Mouse (Mus musculus) neural tube, embryonic 14.5 days (tissue): ENCODE results near the gene Dhrs3. TPM values are rescaled to one million over a fixed set of nuclear protein-coding genes. Genes with fewer than 3 reads are reported as not detected.

ENCODE experiments used
- ATAC-seq: fragments of 200-750 bp; cut with Nextera tagmentation; 2 replicates; pipeline ENCODE4 v1.8.0; 2017; ENCODE audit warnings: low read depth, mild to moderate bottlenecking, moderate TSS enrichment, moderate library complexity
- H3K27ac ChIP-seq: fragments of 300-500 bp; sonication (generic); 2 replicates; pipeline ENCODE4 v1.5.1; 2014; ENCODE audit warnings: low read depth, mild to moderate bottlenecking, control low read depth, low read length, moderate library complexity, mixed read lengths
- H3K27me3 ChIP-seq: fragments of 300-500 bp; sonication (generic); 2 replicates; pipeline ENCODE4 v1.6.1; 2014; ENCODE audit warnings: low read length; ENCODE audit not compliant: control insufficient read depth, insufficient read depth
- H3K36me3 ChIP-seq: fragments of 300-500 bp; sonication (generic); 2 replicates; pipeline ENCODE4 v1.6.1; 2014; ENCODE audit warnings: low read length, mixed read lengths; ENCODE audit not compliant: control insufficient read depth, insufficient read depth
- H3K4me1 ChIP-seq: fragments of 300-500 bp; sonication (generic); 2 replicates; pipeline ENCODE4 v1.6.1; 2014; ENCODE audit warnings: low read length; ENCODE audit not compliant: control insufficient read depth, insufficient read depth
- H3K4me2 ChIP-seq: fragments of 300-500 bp; sonication (generic); 2 replicates; pipeline ENCODE4 v1.6.1; 2014; ENCODE audit warnings: mild to moderate bottlenecking, low read depth, low read length, control low read depth
- H3K4me3 ChIP-seq: fragments of 300-500 bp; sonication (generic); 2 replicates; pipeline ENCODE4 v1.5.1; 2014; ENCODE audit warnings: low read depth, low read length, control low read depth, mixed read lengths
- H3K9ac ChIP-seq: fragments of 300-500 bp; sonication (generic); replicated peaks from 2 replicates; pipeline ENCODE4 v1.6.1; 2014; ENCODE audit warnings: low read depth, mild to moderate bottlenecking, control low read depth, low read length, mixed read lengths
- H3K9me3 ChIP-seq: fragments of 300-500 bp; sonication (generic); 2 replicates; pipeline ENCODE4 v1.6.1; 2016; ENCODE audit warnings: low read length; ENCODE audit not compliant: control insufficient read depth
- WGBS: fragments of 180-500 bp; shearing (Covaris S2); extraction: QIAGEN DNeasy Blood & Tissue Kit; methylation state at CpG from one replicate; pipeline ENCODE4 v1.1.7; 2014; 5-methylcytosine and 5-hydroxymethylcytosine counted together
- polyA plus RNA-seq: library from polyadenylated mRNA; unstranded; fragments of >200 nt; fragmentation: Nextera tagmentation; extraction: Ambion mirVana; gene quantifications from 2 replicates; pipeline ENCODE4 v1.2.1, GENCODE M21; 2014

Dhrs3 gene
- polyA plus RNA-seq, 1 experiment from 2014 or later: 17.0 TPM

GRCm38 (mm10) chr4:144943273-144943672 is 50.6 kb downstream of the Dhrs3 start:
- ATAC-seq: no peak
- H3K9ac ChIP-seq: no peak overlapping the region
- H3K27me3 ChIP-seq: no peaks in the 10 kb centered on the region
- WGBS: 86% methylated on average over 5 of the region's 5 CpGs
- no peak overlapping the region for H3K4me3 ChIP-seq
- H3K4me1 ChIP-seq: no peaks in the 10 kb centered on the region
- no peak overlapping the region for H3K4me2 ChIP-seq
- H3K27ac ChIP-seq: no peak overlapping the region
- no peaks in the 10 kb centered on the region for H3K36me3 ChIP-seq
- H3K9me3 ChIP-seq: no peaks in the 10 kb centered on the region

GRCm38 (mm10) chr4:144947738-144948390 is 55.2 kb downstream of the Dhrs3 start:
- 56% methylated on average over 6 of the region's 6 CpGs for WGBS

GRCm38 (mm10) chr4:144949441-144950326 is 57.1 kb downstream of the Dhrs3 start:
- 10% methylated on average over 9 of the region's 9 CpGs for WGBS
- Histone ChIP-seq H3K27me3 (no peaks in the 10 kb centered on the region), H3K27ac (no peak overlapping the region), H3K4me3 (no peak overlapping the region), H3K36me3 (no peaks in the 10 kb centered on the region), H3K9ac (0 out of 2 replicates have a peak overlapping the region, but pooled peaks have one; percentile 32), H3K9me3 (no peaks in the 10 kb centered on the region), H3K4me2 (no peak overlapping the region), H3K4me1 (no peaks in the 10 kb centered on the region)
- ATAC-seq: peak; percentile 78; the same call in 1 of the 2 replicates

More at GRCm38 (mm10) chr4:144947738-144948390, 55.2 kb downstream of the Dhrs3 start:
- H3K4me3 ChIP-seq: no peak overlapping the region
- H3K4me1 ChIP-seq: no peaks in the 10 kb centered on the region
- no peaks in the 10 kb centered on the region for H3K27me3 ChIP-seq
- H3K9ac ChIP-seq: no peak overlapping the region
- no peaks in the 10 kb centered on the region for H3K36me3 ChIP-seq
- H3K27ac ChIP-seq: no peak overlapping the region
- ATAC-seq: no peak
- H3K4me2 ChIP-seq: no peak overlapping the region
- H3K9me3 ChIP-seq: no peaks in the 10 kb centered on the region

- WGBS: 63% methylated on average over 3 of the region's 3 CpGs
- H3K36me3 ChIP-seq: no peaks in the 10 kb centered on the region
- H3K4me1 ChIP-seq: no peaks in the 10 kb centered on the region
- no peak overlapping the region for H3K9ac ChIP-seq
- no peak overlapping the region for H3K27ac ChIP-seq
- H3K4me3 ChIP-seq: no peak overlapping the region
- H3K9me3 ChIP-seq: no peaks in the 10 kb centered on the region
- H3K4me2 ChIP-seq: no peak overlapping the region
- H3K27me3 ChIP-seq: no peaks in the 10 kb centered on the region
- ATAC-seq: no peak
Observed at GRCm38 (mm10) chr4:144950327-144950711, 57.7 kb downstream of the Dhrs3 start.

- no peak for ATAC-seq
- WGBS: 89% methylated on average over 3 of the region's 3 CpGs
- no peaks in the 10 kb centered on the region for H3K27me3 ChIP-seq
- H3K9me3 ChIP-seq: no peaks in the 10 kb centered on the region
- no peaks in the 10 kb centered on the region for H3K4me1 ChIP-seq
- H3K4me3 ChIP-seq: no peak overlapping the region
- H3K36me3 ChIP-seq: no peaks in the 10 kb centered on the region
- H3K9ac ChIP-seq: no peak overlapping the region
- H3K27ac ChIP-seq: no peak overlapping the region
- no peak overlapping the region for H3K4me2 ChIP-seq
Observed at GRCm38 (mm10) chr4:144950883-144951282, 58.3 kb downstream of the Dhrs3 start.

GRCm38 (mm10) chr4:144951859-144952258 is 59.2 kb downstream of the Dhrs3 start:
- ATAC-seq: no peak
- H3K9me3 ChIP-seq: no peaks in the 10 kb centered on the region
- H3K4me2 ChIP-seq: no peak overlapping the region
- H3K36me3 ChIP-seq: no peaks in the 10 kb centered on the region
- no peak overlapping the region for H3K9ac ChIP-seq
- H3K4me1 ChIP-seq: no peaks in the 10 kb centered on the region
- no peaks in the 10 kb centered on the region for H3K27me3 ChIP-seq
- H3K27ac ChIP-seq: no peak overlapping the region
- H3K4me3 ChIP-seq: no peak overlapping the region
- WGBS: 90% methylated on average over 7 of the region's 7 CpGs

GRCm38 (mm10) chr4:144953421-144953820 is 60.8 kb downstream of the Dhrs3 start:
- Histone ChIP-seq H3K4me2 (no peak overlapping the region), H3K4me3 (no peak overlapping the region), H3K4me1 (no peaks in the 10 kb centered on the region), H3K27me3 (no peaks in the 10 kb centered on the region), H3K36me3 (no peaks in the 10 kb centered on the region), H3K27ac (no peak overlapping the region), H3K9me3 (no peaks in the 10 kb centered on the region), H3K9ac (no peak overlapping the region)
- WGBS: 90% methylated on average over 1 of the region's 1 CpGs
- ATAC-seq: no peak

- Histone ChIP-seq H3K9ac (no peak overlapping the region), H3K27ac (no peak overlapping the region), H3K9me3 (no peaks in the 10 kb centered on the region), H3K4me3 (no peak overlapping the region), H3K4me2 (no peak overlapping the region), H3K36me3 (no peaks in the 10 kb centered on the region), H3K4me1 (no peaks in the 10 kb centered on the region), H3K27me3 (no peaks in the 10 kb centered on the region)
- no peak for ATAC-seq
- WGBS: 82% methylated on average over 1 of the region's 1 CpGs
Observed at GRCm38 (mm10) chr4:144955863-144956262, 63.2 kb downstream of the Dhrs3 start.

GRCm38 (mm10) chr4:144956293-144956692 is 63.7 kb downstream of the Dhrs3 start:
- H3K9me3 ChIP-seq: no peaks in the 10 kb centered on the region
- H3K27me3 ChIP-seq: no peaks in the 10 kb centered on the region
- H3K9ac ChIP-seq: no peak overlapping the region
- 82% methylated on average over 1 of the region's 1 CpGs for WGBS
- H3K4me1 ChIP-seq: no peaks in the 10 kb centered on the region
- no peak for ATAC-seq
- no peak overlapping the region for H3K4me2 ChIP-seq
- H3K36me3 ChIP-seq: no peaks in the 10 kb centered on the region
- H3K27ac ChIP-seq: no peak overlapping the region
- no peak overlapping the region for H3K4me3 ChIP-seq
